Mouse (Mus musculus): ENCODE measurements around the gene Snip1. TPM values are rescaled to one million over a fixed set of nuclear protein-coding genes. Genes with fewer than 3 reads are reported as not detected.
A peak's percentile ranks its signal among the peaks of the same experiment; 100 is the strongest.

Gene Snip1
- polyA plus RNA-seq, 1 experiment = 10.9 TPM

- TF ChIP-seq FLI1 (IDR thresholded peaks at IDR 0.05; ENCODE audit: low read length) (no peak), GATA1 (IDR thresholded peaks at IDR 0.05; ENCODE audit: borderline replicate concordance, low read length) (no peak)
- Histone ChIP-seq H3K36me3 (replicated peaks; ENCODE audit: low read length) (peaks cover 39% of the 10 kb centered on the region), H3K4me1 (peaks cover 38% of the 10 kb centered on the region), H3K27me3 (replicated peaks) (no peaks in the 10 kb centered on the region), H3K9me3 (peaks cover 4% of the 10 kb centered on the region; the same call in 1 of the 2 replicates), H3K4me3 (replicated peaks) (no peak overlapping the region)
Observed at GRCm38 (mm10) chr4:125096066-125096465, 29.6 kb downstream of the Snip1 start.

- Histone ChIP-seq H3K4me1 (peaks cover 38% of the 10 kb centered on the region), H3K9me3 (no peaks in the 10 kb centered on the region), H3K4me3 (replicated peaks) (no peak overlapping the region), H3K36me3 (replicated peaks; ENCODE audit: low read length) (peaks cover 29% of the 10 kb centered on the region), H3K27me3 (replicated peaks) (no peaks in the 10 kb centered on the region)
- no peak for TF ChIP-seq GATA1 (IDR thresholded peaks at IDR 0.05; ENCODE audit: borderline replicate concordance, low read length)
- no peak for TF ChIP-seq FLI1 (IDR thresholded peaks at IDR 0.05; ENCODE audit: low read length)
Observed at GRCm38 (mm10) chr4:125097412-125097811, 30.9 kb downstream of the Snip1 start.

- Histone ChIP-seq H3K27me3 (replicated peaks) (no peaks in the 10 kb centered on the region), H3K36me3 (replicated peaks; ENCODE audit: low read length) (peaks cover 34% of the 10 kb centered on the region), H3K4me1 (peaks cover 33% of the 10 kb centered on the region), H3K9me3 (no peaks in the 10 kb centered on the region), H3K4me3 (replicated peaks) (no peak overlapping the region)
- no peak for TF ChIP-seq GATA1 (IDR thresholded peaks at IDR 0.05; ENCODE audit: borderline replicate concordance, low read length)
- TF ChIP-seq FLI1 (IDR thresholded peaks at IDR 0.05; ENCODE audit: low read length) = no peak
Observed at GRCm38 (mm10) chr4:125099458-125099857, 33.0 kb downstream of the Snip1 start.

GRCm38 (mm10) chr4:125101334-125101733 is 34.9 kb downstream of the Snip1 start:
- no peaks in the 10 kb centered on the region for H3K27me3 ChIP-seq (replicated peaks)
- H3K9me3 ChIP-seq = no peaks in the 10 kb centered on the region
- H3K4me1 ChIP-seq = peaks cover 28% of the 10 kb centered on the region
- peaks cover 37% of the 10 kb centered on the region for H3K36me3 ChIP-seq (replicated peaks; ENCODE audit: low read length)
- H3K4me3 ChIP-seq (replicated peaks) = no peak overlapping the region
- TF ChIP-seq GATA1 (IDR thresholded peaks at IDR 0.05; ENCODE audit: borderline replicate concordance, low read length) (no peak), FLI1 (IDR thresholded peaks at IDR 0.05; ENCODE audit: low read length) (no peak)

GRCm38 (mm10) chr4:125105354-125105753 is 38.9 kb downstream of the Snip1 start:
- Histone ChIP-seq H3K4me1 (0 out of 2 replicates have a peak, but pooled peaks cover 4% of the 10 kb centered on the region), H3K36me3 (replicated peaks; ENCODE audit: low read length) (peaks cover 54% of the 10 kb centered on the region), H3K27me3 (replicated peaks) (no peaks in the 10 kb centered on the region), H3K4me3 (replicated peaks) (no peak overlapping the region), H3K9me3 (no peaks in the 10 kb centered on the region)
- TF ChIP-seq FLI1 (IDR thresholded peaks at IDR 0.05; ENCODE audit: low read length) (no peak), GATA1 (IDR thresholded peaks at IDR 0.05; ENCODE audit: borderline replicate concordance, low read length) (no peak)

GRCm38 (mm10) chr4:125114638-125115037 is 48.2 kb downstream of the Snip1 start:
- H3K4me1 ChIP-seq = peaks cover 78% of the 10 kb centered on the region
- TF ChIP-seq FLI1 (IDR thresholded peaks at IDR 0.05; ENCODE audit: low read length) (no peak), GATA1 (IDR thresholded peaks at IDR 0.05; ENCODE audit: borderline replicate concordance, low read length) (no peak)
- H3K36me3 ChIP-seq (replicated peaks; ENCODE audit: low read length) = peaks cover 50% of the 10 kb centered on the region

GRCm38 (mm10) chr4:125115081-125115480 is 48.6 kb downstream of the Snip1 start:
- peak overlapping the region; percentile 82 for H3K4me3 ChIP-seq (replicated peaks)
- TF ChIP-seq GATA1 (IDR thresholded peaks at IDR 0.05; ENCODE audit: borderline replicate concordance, low read length) = no peak
- TF ChIP-seq FLI1 (IDR thresholded peaks at IDR 0.05; ENCODE audit: low read length) = no peak
- H3K36me3 ChIP-seq (replicated peaks; ENCODE audit: low read length) = peaks cover 50% of the 10 kb centered on the region
- no peaks in the 10 kb centered on the region for H3K27me3 ChIP-seq (replicated peaks)
- H3K4me1 ChIP-seq = peaks cover 83% of the 10 kb centered on the region
- no peaks in the 10 kb centered on the region for H3K9me3 ChIP-seq

More at GRCm38 (mm10) chr4:125114638-125115037, 48.2 kb downstream of the Snip1 start:
- H3K4me3 ChIP-seq (replicated peaks) = peak overlapping the region; percentile 82
- no peaks in the 10 kb centered on the region for H3K9me3 ChIP-seq
- no peaks in the 10 kb centered on the region for H3K27me3 ChIP-seq (replicated peaks)

- TF ChIP-seq FLI1 (IDR thresholded peaks at IDR 0.05; ENCODE audit: low read length) (no peak), GATA1 (IDR thresholded peaks at IDR 0.05; ENCODE audit: borderline replicate concordance, low read length) (no peak)
- H3K27me3 ChIP-seq (replicated peaks) = no peaks in the 10 kb centered on the region
- peaks cover 89% of the 10 kb centered on the region for H3K4me1 ChIP-seq
- H3K4me3 ChIP-seq (replicated peaks) = peak overlapping the region; percentile 53
- peaks cover 52% of the 10 kb centered on the region for H3K36me3 ChIP-seq (replicated peaks; ENCODE audit: low read length)
- H3K9me3 ChIP-seq = no peaks in the 10 kb centered on the region
Observed at GRCm38 (mm10) chr4:125115710-125116089, 49.2 kb downstream of the Snip1 start.

GRCm38 (mm10) chr4:125116090-125116861 is 49.8 kb downstream of the Snip1 start:
- Histone ChIP-seq H3K4me3 (replicated peaks) (peak overlapping the region; percentile 13), H3K9me3 (no peaks in the 10 kb centered on the region), H3K36me3 (replicated peaks; ENCODE audit: low read length) (peaks cover 53% of the 10 kb centered on the region), H3K27me3 (replicated peaks) (no peaks in the 10 kb centered on the region), H3K4me1 (peaks cover 93% of the 10 kb centered on the region)
- TF ChIP-seq FLI1 (IDR thresholded peaks at IDR 0.05; ENCODE audit: low read length) (no peak), GATA1 (IDR thresholded peaks at IDR 0.05; ENCODE audit: borderline replicate concordance, low read length) (no peak)

GRCm38 (mm10) chr4:125116929-125117328 is 50.5 kb downstream of the Snip1 start:
- TF ChIP-seq GATA1 (IDR thresholded peaks at IDR 0.05; ENCODE audit: borderline replicate concordance, low read length) = no peak
- TF ChIP-seq FLI1 (IDR thresholded peaks at IDR 0.05; ENCODE audit: low read length) = no peak
- Histone ChIP-seq H3K4me3 (replicated peaks) (peak overlapping the region; percentile 13), H3K27me3 (replicated peaks) (no peaks in the 10 kb centered on the region), H3K4me1 (peaks cover 93% of the 10 kb centered on the region), H3K9me3 (no peaks in the 10 kb centered on the region), H3K36me3 (replicated peaks; ENCODE audit: low read length) (peaks cover 53% of the 10 kb centered on the region)
